In the genomic region with DNA sequence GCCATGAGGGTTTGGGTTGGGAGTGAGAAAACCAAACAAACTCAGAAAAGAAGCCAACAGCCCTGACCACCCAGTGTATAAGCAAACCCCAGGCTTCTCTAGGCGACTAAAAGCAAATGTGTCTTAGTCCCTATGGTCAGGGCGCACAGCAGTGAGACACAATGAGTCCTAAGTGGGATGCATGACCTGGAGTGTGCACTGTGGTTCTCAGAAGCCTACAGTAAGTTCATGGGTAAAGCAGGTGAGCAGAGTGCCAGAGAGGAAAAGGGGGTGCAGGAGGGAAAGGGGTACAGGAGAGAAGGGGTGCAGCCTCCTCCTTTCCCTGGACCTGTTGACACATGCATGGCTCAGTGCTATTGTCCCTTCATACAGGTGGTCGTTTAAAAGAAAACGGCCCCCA, we compare ENCODE assay signal across 16 mouse cellular contexts.
"Had no signal": no experiment of that assay in that cellular context is flagged by ENCODE, and none has a peak within 500 bp of the region (broad histone marks: within the 10 kb centered on the region; RNA-seq: fewer than 3 reads in every experiment).

No protein-coding gene starts in this region.

- H3K4me2 ChIP-seq: neural tube, embryonic 13.5 days; neural tube, embryonic 15.5 days; stomach, embryonic 15.5 days had no signal

- H3K27me3 ChIP-seq: neural tube, embryonic 13.5 days; neural tube, embryonic 15.5 days; stomach, embryonic 15.5 days had no signal

- DNase-seq: retina, postnatal 1 day; right cerebral cortex, adult 18-20 months; right cerebral cortex, postnatal 14 days; right cerebral cortex, postnatal 25 days; right cerebral cortex, postnatal 4 days; spleen, adult 18-20 months; thymus, adult 18-20 months; thymus, adult 2 months; thymus, postnatal 14 days; thymus, postnatal 25 days; thymus, postnatal 36 days; thymus, postnatal 4 days had no signal

- H3K9me3 ChIP-seq: neural tube, embryonic 13.5 days; neural tube, embryonic 15.5 days; stomach, embryonic 15.5 days had no signal

- H3K9ac ChIP-seq: neural tube, embryonic 13.5 days; neural tube, embryonic 15.5 days; stomach, embryonic 15.5 days had no signal

- H3K4me3 ChIP-seq: neural tube, embryonic 13.5 days; neural tube, embryonic 15.5 days; stomach, embryonic 15.5 days had no signal

- H3K4me1 ChIP-seq: neural tube, embryonic 13.5 days; neural tube, embryonic 15.5 days; stomach, embryonic 15.5 days had no signal

- H3K27ac ChIP-seq: neural tube, embryonic 13.5 days; neural tube, embryonic 15.5 days; stomach, embryonic 15.5 days; stomach, postnatal 0 days had no signal

- H3K36me3 ChIP-seq: neural tube, embryonic 13.5 days; neural tube, embryonic 15.5 days; stomach, embryonic 15.5 days had no signal
